Mouse (Mus musculus) G1E (cell line): ENCODE data around the gene Map2k7.

ENCODE experiments used
- CTCF ChIP-seq: IDR thresholded peaks from 2 replicates; pipeline ENCODE4 v1.5.1; 2012; ENCODE audit warnings: low read depth, low read length, inconsistent platforms, mixed read lengths
- GATA1 ChIP-seq: IDR thresholded peaks from 2 replicates; pipeline ENCODE4 v1.6.1; 2012; ENCODE audit warnings: borderline replicate concordance, low read length, inconsistent platforms, mixed read lengths
- POLR2AphosphoS5 ChIP-seq: IDR thresholded peaks from 2 replicates; pipeline ENCODE4 v1.6.1; 2012; ENCODE audit warnings: low read depth, low read length, inconsistent platforms; ENCODE audit not compliant: insufficient replicate concordance
- TAL1 ChIP-seq: conservative IDR thresholded peaks from 2 replicates; pipeline ENCODE4 v1.6.1; 2012; ENCODE audit warnings: low read depth, low read length, inconsistent platforms, mixed read lengths

- TF ChIP-seq CTCF (no peak), TAL1 (no peak), GATA1 (no peak), POLR2AphosphoS5 (no peak)
Observed at GRCm38 (mm10) chr8:4254001-4254400, 15.5 kb downstream of the Map2k7 start.
